Mouse (Mus musculus): ENCODE data around the gene Tbc1d22b. TPM values are rescaled to one million over a fixed set of nuclear protein-coding genes. Genes with fewer than 3 reads are reported as not detected.

Gene Tbc1d22b
- total and polyA plus RNA-seq, 2 experiments from 2014 or later: 29.3 to 38.8 TPM

- H3K4me1 ChIP-seq (ENCODE audit: insufficient read depth): no peaks in the 10 kb centered on the region
- ATAC-seq: no peak
- no peak overlapping the region for H3K9ac ChIP-seq
- WGBS: 88% methylated on average over 5 of the region's 5 CpGs
- no peaks in the 10 kb centered on the region for H3K27me3 ChIP-seq (ENCODE audit: insufficient read depth, low read length)
- H3K27ac ChIP-seq (ENCODE audit: low read depth, low read length): no peak overlapping the region
- no peak overlapping the region for H3K4me2 ChIP-seq (ENCODE audit: low read depth)
- DNase-seq: no peak
- no peak overlapping the region for H3K4me3 ChIP-seq (ENCODE audit: low read depth, low read length)
- TF ChIP-seq CTCF (IDR thresholded peaks at IDR 0.05; ENCODE audit: low read depth): no peak
- no peaks in the 10 kb centered on the region for H3K9me3 ChIP-seq (ENCODE audit: low read length)
- H3K36me3 ChIP-seq (ENCODE audit: insufficient read depth): peaks cover 74% of the 10 kb centered on the region
Observed at GRCm38 (mm10) chr17:29629620-29630019, 80.0 kb downstream of the Tbc1d22b start.

GRCm38 (mm10) chr17:29632312-29632711 lies 82.7 kb downstream of the Tbc1d22b start:
- WGBS: 97% methylated on average over 11 of the region's 11 CpGs
- Histone ChIP-seq H3K36me3 (ENCODE audit: insufficient read depth) (peaks cover 87% of the 10 kb centered on the region), H3K4me1 (ENCODE audit: insufficient read depth) (no peaks in the 10 kb centered on the region), H3K9me3 (ENCODE audit: low read length) (no peaks in the 10 kb centered on the region), H3K27me3 (ENCODE audit: insufficient read depth, low read length) (no peaks in the 10 kb centered on the region), H3K4me3 (ENCODE audit: low read depth, low read length) (no peak overlapping the region), H3K4me2 (ENCODE audit: low read depth) (no peak overlapping the region), H3K9ac (no peak overlapping the region), H3K27ac (ENCODE audit: low read depth, low read length) (no peak overlapping the region)
- no peak for ATAC-seq
- no peak for DNase-seq
- no peak for TF ChIP-seq CTCF (IDR thresholded peaks at IDR 0.05; ENCODE audit: low read depth)

- no peak for TF ChIP-seq CTCF (IDR thresholded peaks at IDR 0.05; ENCODE audit: low read depth)
- no peak for DNase-seq
- H3K36me3 ChIP-seq (ENCODE audit: insufficient read depth): peaks cover 83% of the 10 kb centered on the region
- H3K27ac ChIP-seq (ENCODE audit: low read depth, low read length): no peak overlapping the region
- no peaks in the 10 kb centered on the region for H3K9me3 ChIP-seq (ENCODE audit: low read length)
- WGBS: 92% methylated on average over 8 of the region's 8 CpGs
- no peak for ATAC-seq
- H3K4me2 ChIP-seq (ENCODE audit: low read depth): no peak overlapping the region
- no peak overlapping the region for H3K9ac ChIP-seq
- H3K27me3 ChIP-seq (ENCODE audit: insufficient read depth, low read length): no peaks in the 10 kb centered on the region
- H3K4me1 ChIP-seq (ENCODE audit: insufficient read depth): no peaks in the 10 kb centered on the region
- H3K4me3 ChIP-seq (ENCODE audit: low read depth, low read length): no peak overlapping the region
Observed at GRCm38 (mm10) chr17:29635492-29635891, 85.9 kb downstream of the Tbc1d22b start.

GRCm38 (mm10) chr17:29636118-29636517 lies 86.5 kb downstream of the Tbc1d22b start:
- Histone ChIP-seq H3K4me1 (ENCODE audit: insufficient read depth) (no peaks in the 10 kb centered on the region), H3K4me3 (ENCODE audit: low read depth, low read length) (no peak overlapping the region), H3K36me3 (ENCODE audit: insufficient read depth) (peaks cover 83% of the 10 kb centered on the region), H3K9ac (no peak overlapping the region), H3K27me3 (ENCODE audit: insufficient read depth, low read length) (no peaks in the 10 kb centered on the region), H3K9me3 (ENCODE audit: low read length) (no peaks in the 10 kb centered on the region), H3K4me2 (ENCODE audit: low read depth) (no peak overlapping the region), H3K27ac (ENCODE audit: low read depth, low read length) (no peak overlapping the region)
- peak; percentile 70 for DNase-seq
- peak; percentile 73 for TF ChIP-seq CTCF (IDR thresholded peaks at IDR 0.05; ENCODE audit: low read depth)
- WGBS: 70% methylated on average over 5 of the region's 5 CpGs
- no peak for ATAC-seq

- WGBS: 81% methylated on average over 4 of the region's 4 CpGs
- no peak overlapping the region for H3K4me2 ChIP-seq (ENCODE audit: low read depth)
- no peak overlapping the region for H3K4me3 ChIP-seq (ENCODE audit: low read depth, low read length)
- H3K36me3 ChIP-seq (ENCODE audit: insufficient read depth): peaks cover 83% of the 10 kb centered on the region
- H3K9me3 ChIP-seq (ENCODE audit: low read length): no peaks in the 10 kb centered on the region
- peak; percentile 10 for DNase-seq
- no peaks in the 10 kb centered on the region for H3K27me3 ChIP-seq (ENCODE audit: insufficient read depth, low read length)
- TF ChIP-seq CTCF (IDR thresholded peaks at IDR 0.05; ENCODE audit: low read depth): no peak
- H3K4me1 ChIP-seq (ENCODE audit: insufficient read depth): no peaks in the 10 kb centered on the region
- H3K9ac ChIP-seq: no peak overlapping the region
- no peak for ATAC-seq
- no peak overlapping the region for H3K27ac ChIP-seq (ENCODE audit: low read depth, low read length)
Observed at GRCm38 (mm10) chr17:29637377-29637776, 87.8 kb downstream of the Tbc1d22b start.

- Histone ChIP-seq H3K27ac (ENCODE audit: low read depth, low read length) (no peak overlapping the region), H3K9me3 (ENCODE audit: low read length) (no peaks in the 10 kb centered on the region), H3K4me3 (ENCODE audit: low read depth, low read length) (no peak overlapping the region), H3K4me2 (ENCODE audit: low read depth) (no peak overlapping the region), H3K4me1 (ENCODE audit: insufficient read depth) (no peaks in the 10 kb centered on the region), H3K9ac (no peak overlapping the region), H3K27me3 (ENCODE audit: insufficient read depth, low read length) (no peaks in the 10 kb centered on the region), H3K36me3 (ENCODE audit: insufficient read depth) (peaks cover 80% of the 10 kb centered on the region)
- 87% methylated on average over 8 of the region's 8 CpGs for WGBS
- ATAC-seq: no peak
- no peak for TF ChIP-seq CTCF (IDR thresholded peaks at IDR 0.05; ENCODE audit: low read depth)
- no peak for DNase-seq
Observed at GRCm38 (mm10) chr17:29637895-29638294, 88.3 kb downstream of the Tbc1d22b start.

GRCm38 (mm10) chr17:29640971-29641370 lies 91.4 kb downstream of the Tbc1d22b start:
- Histone ChIP-seq H3K36me3 (ENCODE audit: insufficient read depth) (peaks cover 52% of the 10 kb centered on the region), H3K4me3 (ENCODE audit: low read depth, low read length) (no peak overlapping the region), H3K4me2 (ENCODE audit: low read depth) (no peak overlapping the region), H3K4me1 (ENCODE audit: insufficient read depth) (no peaks in the 10 kb centered on the region), H3K9ac (no peak overlapping the region), H3K27me3 (ENCODE audit: insufficient read depth, low read length) (no peaks in the 10 kb centered on the region), H3K9me3 (ENCODE audit: low read length) (no peaks in the 10 kb centered on the region), H3K27ac (ENCODE audit: low read depth, low read length) (no peak overlapping the region)
- DNase-seq: no peak
- TF ChIP-seq CTCF (IDR thresholded peaks at IDR 0.05; ENCODE audit: low read depth): no peak
- ATAC-seq: no peak
- WGBS: 96% methylated on average over 11 of the region's 11 CpGs

- H3K36me3 ChIP-seq (ENCODE audit: insufficient read depth): peaks cover 44% of the 10 kb centered on the region
- TF ChIP-seq CTCF (IDR thresholded peaks at IDR 0.05; ENCODE audit: low read depth): no peak
- H3K9ac ChIP-seq: no peak overlapping the region
- no peak for DNase-seq
- H3K27me3 ChIP-seq (ENCODE audit: insufficient read depth, low read length): no peaks in the 10 kb centered on the region
- H3K4me2 ChIP-seq (ENCODE audit: low read depth): no peak overlapping the region
- H3K9me3 ChIP-seq (ENCODE audit: low read length): no peaks in the 10 kb centered on the region
- no peaks in the 10 kb centered on the region for H3K4me1 ChIP-seq (ENCODE audit: insufficient read depth)
- 86% methylated on average over 3 of the region's 3 CpGs for WGBS
- no peak overlapping the region for H3K4me3 ChIP-seq (ENCODE audit: low read depth, low read length)
- ATAC-seq: no peak
- H3K27ac ChIP-seq (ENCODE audit: low read depth, low read length): no peak overlapping the region
Observed at GRCm38 (mm10) chr17:29642219-29642618, 92.6 kb downstream of the Tbc1d22b start.

Small RNA genes within 50 kb of the gene (microRNA-seq; reads per million reads assigned to microRNA genes)
- 0 to 0.39 reads per million in 2 experiments for gene Mir7667

Other genes starting within 250 kb of the Tbc1d22b start
- gene Pi16, start 232.1 kb upstream of the Tbc1d22b start, total RNA-seq (2014; rRNA removed): 3.5 and 5.7 TPM in 2 replicates
- gene Pi16, start 232.1 kb upstream of the Tbc1d22b start, polyA plus RNA-seq (2015; fragmentation: Nextera tagmentation; extraction: Ambion mirVana): 1.7 and 2.0 TPM in 2 replicates
- gene Mtch1, start 201.9 kb upstream of the Tbc1d22b start, total RNA-seq (2014; rRNA removed): 556 and 595 TPM in 2 replicates
- gene Mtch1, start 201.9 kb upstream of the Tbc1d22b start, polyA plus RNA-seq (2015; fragmentation: Nextera tagmentation; extraction: Ambion mirVana): 459 and 504 TPM in 2 replicates
- gene Fgd2, start 188.9 kb upstream of the Tbc1d22b start, total RNA-seq (2014; rRNA removed): 15.9 and 17.3 TPM in 2 replicates
- gene Fgd2, start 188.9 kb upstream of the Tbc1d22b start, polyA plus RNA-seq (2015; fragmentation: Nextera tagmentation; extraction: Ambion mirVana): 9.2 and 14.1 TPM in 2 replicates
- gene Pim1, start 59.0 kb upstream of the Tbc1d22b start, total RNA-seq (2014; rRNA removed): 8.7 and 14.6 TPM in 2 replicates
- 10.3 and 12.0 TPM in 2 replicates for gene Pim1, start 59.0 kb upstream of the Tbc1d22b start, polyA plus RNA-seq (2015; fragmentation: Nextera tagmentation; extraction: Ambion mirVana)
- not detected in 2 replicates for gene Gm17657, start 147 bp upstream of the Tbc1d22b start, total RNA-seq (2014; rRNA removed)
- gene Gm17657, start 147 bp upstream of the Tbc1d22b start, polyA plus RNA-seq (2015; fragmentation: Nextera tagmentation; extraction: Ambion mirVana): not detected in 2 replicates
- gene Tmem217, start 2.6 kb downstream of the Tbc1d22b start, total RNA-seq (2014; rRNA removed): not detected in 2 replicates
- gene Tmem217, start 2.6 kb downstream of the Tbc1d22b start, polyA plus RNA-seq (2015; fragmentation: Nextera tagmentation; extraction: Ambion mirVana): 0.16 and 0.74 TPM in 2 replicates
- gene Rnf8, start 65.0 kb downstream of the Tbc1d22b start, total RNA-seq (2014; rRNA removed): 49.0 and 50.3 TPM in 2 replicates
- gene Rnf8, start 65.0 kb downstream of the Tbc1d22b start, polyA plus RNA-seq (2015; fragmentation: Nextera tagmentation; extraction: Ambion mirVana): 60.2 and 68.8 TPM in 2 replicates
- 6.2 and 7.0 TPM in 2 replicates for gene Gm28043, start 65.1 kb downstream of the Tbc1d22b start, total RNA-seq (2014; rRNA removed)
- 1.3 and 2.3 TPM in 2 replicates for gene Gm28043, start 65.1 kb downstream of the Tbc1d22b start, polyA plus RNA-seq (2015; fragmentation: Nextera tagmentation; extraction: Ambion mirVana)
- gene Cmtr1, start 110.8 kb downstream of the Tbc1d22b start, total RNA-seq (2014; rRNA removed): 59.9 and 81.9 TPM in 2 replicates
- 76.9 and 92.3 TPM in 2 replicates for gene Cmtr1, start 110.8 kb downstream of the Tbc1d22b start, polyA plus RNA-seq (2015; fragmentation: Nextera tagmentation; extraction: Ambion mirVana)
- gene Ccdc167, start 167.3 kb downstream of the Tbc1d22b start, total RNA-seq (2014; rRNA removed): 7.7 and 8.8 TPM in 2 replicates
- 7.4 and 7.7 TPM in 2 replicates for gene Ccdc167, start 167.3 kb downstream of the Tbc1d22b start, polyA plus RNA-seq (2015; fragmentation: Nextera tagmentation; extraction: Ambion mirVana)